Mouse (Mus musculus) Patski (cell line): ENCODE measurements around the gene Zbtb25. TPM values are rescaled to one million over a fixed set of nuclear protein-coding genes. Genes with fewer than 3 reads are reported as not detected.

Source experiments
- ATAC-seq: fragments of 100-300 bp; one replicate; pipeline ENCODE4 v1.8.0; 2021
- CTCF ChIA-PET: fragments of 350-600 bp; sonication (Branson Sonifier 250); formaldehyde crosslinking; loops from one replicate; lab custom pipeline; 2022; ENCODE audit warnings: inconsistent platforms; lab: Charles Lee
- POLR2A ChIA-PET: fragments of 350-600 bp; sonication (Branson Sonifier 250); formaldehyde crosslinking; loops from one replicate; lab custom pipeline; 2022; ENCODE audit warnings: antibody characterized with exemption, inconsistent platforms; lab: Charles Lee
- DNase-seq: peaks from one replicate; pipeline ENCODE4 v3.0.0-alpha.2; 2011; ENCODE audit warnings: low read depth, low spot score
- H3K27me3 ChIP-seq: fragments of 371-371 bp; one replicate; pipeline ENCODE4 v1.5.1; 2021
- CTCF ChIP-seq: fragments of 100-300 bp; IDR thresholded peaks from one replicate; pipeline ENCODE4 v1.5.1; 2021
- in situ Hi-C: fragments of 300-500 bp; cut with MboI; formaldehyde crosslinking; loops from 3 replicates; pipeline ENCODE4 v1.11.1; 2018; ENCODE audit warnings: low pct_unique_long_range_greater_than_20kb, mixed read lengths
- polyA plus RNA-seq: library from polyadenylated mRNA; unstranded; gene quantifications from one replicate; pipeline ENCODE4 v1.2.3, GENCODE M21; 2021

Gene Zbtb25
- polyA plus RNA-seq, 1 experiment from 2014 or later = 12.0 TPM

- no peak for TF ChIP-seq CTCF
- ATAC-seq (peak; percentile 51), DNase-seq (no peak)
- ChIA-PET POLR2A (interaction anchor here (0.7 to 1.3 kb wide), 2 partner anchors 32 to 91 kb away, joined by 3 to 6 read pairs; partner anchors contain the start of gene Zbtb1), CTCF (no interaction called here)
- H3K27me3 ChIP-seq = no peaks in the 10 kb centered on the region
- in situ Hi-C loops = no loop called here
Observed at GRCm38 (mm10) chr12:76402991-76403885, 33.8 kb upstream of the Zbtb25 start.

DNA sequence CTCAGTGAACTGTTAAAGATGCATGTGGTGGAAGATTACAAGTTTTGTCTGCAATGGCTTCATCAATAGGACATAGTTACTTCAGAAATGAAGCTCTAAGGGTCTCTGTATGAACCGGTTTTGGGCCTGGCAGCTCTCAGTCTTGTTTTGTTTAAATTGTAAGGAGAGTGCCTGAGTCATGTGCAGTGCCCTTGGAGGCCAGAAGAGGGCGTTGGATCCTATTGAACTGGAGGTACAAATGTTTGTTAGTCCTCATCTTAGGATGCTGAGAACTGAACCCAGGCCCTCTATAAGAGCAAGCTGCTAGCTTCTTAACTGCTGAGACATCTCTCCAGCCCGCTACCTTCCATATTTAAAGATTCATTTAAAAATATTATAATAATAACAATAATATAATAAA is 32.3 kb upstream of the Zbtb25 start:
- DNase-seq = no peak
- H3K27me3 ChIP-seq = no peaks in the 10 kb centered on the region
- ChIA-PET POLR2A (interaction anchor here (1.1 kb wide), 1 partner anchor 29 kb away, joined by 3 read pairs; no protein-coding TSS in a partner anchor), CTCF (interaction anchor here (1.3 kb wide), 1 partner anchor 70 kb away, joined by 3 read pairs; no protein-coding TSS in a partner anchor)
- ATAC-seq = no peak
- in situ Hi-C loops = no loop called here
- TF ChIP-seq CTCF = no peak

DNA sequence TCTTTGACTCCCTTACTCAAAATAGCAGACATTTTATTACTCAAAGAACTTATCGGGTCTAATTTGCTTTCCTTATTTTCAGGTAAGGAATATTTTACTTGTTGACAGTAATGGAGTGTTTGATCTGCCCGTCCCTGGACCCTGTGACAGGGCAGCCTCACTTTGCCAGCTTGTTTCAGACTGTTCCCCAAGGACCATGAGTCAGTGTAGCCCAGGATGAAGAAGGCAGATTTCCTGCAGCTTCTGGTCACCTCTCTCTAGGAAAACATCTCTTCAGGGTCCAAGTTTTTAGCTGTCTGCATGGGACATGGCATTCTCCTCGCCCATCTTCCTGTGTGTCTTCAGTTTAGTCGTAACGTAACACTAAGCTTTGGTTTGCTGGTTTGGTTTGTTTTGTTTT is 27.9 kb upstream of the Zbtb25 start:
- no peak for ATAC-seq
- CTCF ChIA-PET = no interaction called here
- no peak for DNase-seq
- no peaks in the 10 kb centered on the region for H3K27me3 ChIP-seq
- POLR2A ChIA-PET = interaction anchor here (0.6 kb wide), 1 partner anchor 45 kb away, joined by 3 read pairs; no protein-coding TSS in a partner anchor
- in situ Hi-C loops = no loop called here
- TF ChIP-seq CTCF = no peak

- TF ChIP-seq CTCF = no peak
- DNase-seq = no peak
- in situ Hi-C loops = no loop called here
- ChIA-PET CTCF (no interaction called here), POLR2A (interaction anchor here (1.4 kb wide), 1 partner anchor 18 kb away, joined by 4 read pairs; no protein-coding TSS in a partner anchor)
- ATAC-seq = no peak
- no peaks in the 10 kb centered on the region for H3K27me3 ChIP-seq
Observed at GRCm38 (mm10) chr12:76392979-76393378, 23.6 kb upstream of the Zbtb25 start.

- DNase-seq = no peak
- CTCF ChIA-PET = interaction anchor here (1.3 kb wide), 1 partner anchor 10 kb away, joined by 5 read pairs; no protein-coding TSS in a partner anchor
- no peak for ATAC-seq
- POLR2A ChIA-PET = interaction anchor here (1.4 kb wide), 1 partner anchor 17 kb away, joined by 4 read pairs; no protein-coding TSS in a partner anchor
- in situ Hi-C loops = no loop called here
- peak; percentile 27 for TF ChIP-seq CTCF
- no peaks in the 10 kb centered on the region for H3K27me3 ChIP-seq
Observed at GRCm38 (mm10) chr12:76391595-76392271, 22.3 kb upstream of the Zbtb25 start.

GRCm38 (mm10) chr12:76388794-76389193 is 19.4 kb upstream of the Zbtb25 start:
- no peak for TF ChIP-seq CTCF
- ChIA-PET CTCF (interaction anchor here (1.0 kb wide), 1 partner anchor 10 kb away, joined by 3 read pairs; no protein-coding TSS in a partner anchor), POLR2A (interaction anchor here (0.6 kb wide), 2 partner anchors 14 to 147 kb away, joined by 3 read pairs; no protein-coding TSS in a partner anchor)
- in situ Hi-C loops = no loop called here
- ATAC-seq (no peak), DNase-seq (no peak)
- H3K27me3 ChIP-seq = no peaks in the 10 kb centered on the region

DNA sequence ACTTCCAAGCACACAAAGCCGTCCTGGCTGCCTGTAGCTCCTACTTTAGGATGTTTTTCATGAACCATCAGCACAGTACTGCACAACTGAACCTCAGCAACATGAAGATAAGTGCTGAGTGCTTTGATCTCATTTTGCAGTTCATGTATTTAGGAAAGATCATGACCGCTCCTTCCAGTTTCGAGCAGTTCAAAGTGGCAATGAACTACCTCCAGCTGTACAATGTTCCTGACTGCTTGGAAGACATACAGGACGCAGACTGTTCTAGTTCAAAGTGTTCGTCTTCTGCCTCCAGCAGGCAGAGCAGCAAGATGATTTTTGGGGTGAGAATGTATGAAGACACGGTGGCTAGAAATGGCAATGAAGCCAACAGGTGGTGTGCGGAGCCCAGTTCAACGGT is 15.9 kb upstream of the Zbtb25 start:
- no peaks in the 10 kb centered on the region for H3K27me3 ChIP-seq
- in situ Hi-C loops = no loop called here
- no peak for TF ChIP-seq CTCF
- DNase-seq (no peak), ATAC-seq (no peak)
- ChIA-PET CTCF (no interaction called here), POLR2A (no interaction called here)

DNA sequence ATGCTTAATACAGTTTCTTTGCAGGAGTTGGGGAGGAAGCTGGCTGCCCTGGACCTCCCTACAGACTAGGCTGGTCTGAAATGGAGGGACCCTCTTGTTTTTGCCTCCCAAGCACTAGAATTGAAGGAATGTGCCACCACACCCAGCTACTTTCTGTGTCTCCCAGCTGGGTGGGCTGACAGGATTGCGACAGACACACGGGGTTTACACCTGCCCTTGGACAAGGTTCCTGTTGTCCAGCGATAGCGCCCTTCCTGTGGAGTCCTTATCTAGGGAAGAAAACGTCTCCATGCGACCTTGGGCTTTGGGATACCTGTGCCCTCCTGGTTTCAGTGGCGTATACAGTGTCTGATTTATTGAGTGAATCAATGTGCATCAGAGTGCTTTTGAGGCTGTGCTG is 10.7 kb upstream of the Zbtb25 start:
- CTCF ChIA-PET = interaction anchor here (1.4 kb wide), 1 partner anchor 10 kb away, joined by 3 read pairs; no protein-coding TSS in a partner anchor
- DNase-seq (no peak), ATAC-seq (no peak)
- POLR2A ChIA-PET = interaction anchor here (0.6 kb wide), 1 partner anchor 27 kb away, joined by 3 read pairs; no protein-coding TSS in a partner anchor
- H3K27me3 ChIP-seq = no peaks in the 10 kb centered on the region
- in situ Hi-C loops = no loop called here
- no peak for TF ChIP-seq CTCF

DNA sequence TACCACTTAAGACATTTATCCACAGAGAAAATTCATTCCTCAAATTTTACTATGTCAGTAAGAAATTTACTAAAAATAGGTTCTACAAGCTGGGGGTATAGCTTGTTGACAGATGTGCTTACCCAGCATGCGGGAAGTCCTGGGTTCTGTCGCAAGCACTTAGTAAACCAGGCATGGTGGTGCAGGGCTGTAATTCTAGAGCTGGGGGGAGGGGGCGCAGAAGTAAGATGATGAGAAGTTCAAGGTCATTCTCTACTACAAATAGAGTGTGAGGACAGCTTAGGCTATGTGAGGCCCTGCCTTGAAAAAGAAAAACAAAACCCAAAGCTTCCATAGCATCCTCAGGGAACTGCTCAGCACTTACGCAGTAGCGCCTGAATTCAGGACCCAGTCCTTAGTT is 9.2 kb upstream of the Zbtb25 start:
- ChIA-PET CTCF (interaction anchor here (0.9 to 1.4 kb wide), 2 partner anchors 16 to 38 kb away, joined by 3 read pairs; no protein-coding TSS in a partner anchor), POLR2A (no interaction called here)
- DNase-seq (no peak), ATAC-seq (no peak)
- in situ Hi-C loops = no loop called here
- no peak for TF ChIP-seq CTCF
- H3K27me3 ChIP-seq = no peaks in the 10 kb centered on the region

DNA sequence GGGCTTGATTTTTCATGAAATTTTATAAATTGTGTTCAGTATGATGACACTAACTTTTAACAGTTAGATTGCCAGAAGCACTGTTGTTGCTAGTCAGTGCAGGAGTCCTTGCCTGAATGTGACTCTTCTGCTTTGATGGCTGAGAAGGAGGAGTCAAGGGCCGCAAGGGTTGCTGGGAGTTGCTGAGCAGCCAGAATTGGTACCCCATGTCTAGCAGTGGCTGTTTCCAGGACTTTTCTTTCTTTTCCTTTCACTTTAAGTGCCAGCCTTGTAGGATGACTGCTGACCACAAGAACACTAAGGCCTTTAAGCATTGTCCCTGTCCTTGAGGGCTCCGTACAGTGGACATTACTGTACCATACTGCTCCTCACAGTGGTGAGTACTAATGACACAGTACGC is 8.3 kb upstream of the Zbtb25 start:
- no peak for TF ChIP-seq CTCF
- no peaks in the 10 kb centered on the region for H3K27me3 ChIP-seq
- CTCF ChIA-PET = interaction anchor here (0.9 kb wide), 1 partner anchor 37 kb away, joined by 3 read pairs; no protein-coding TSS in a partner anchor
- DNase-seq = no peak
- in situ Hi-C loops = no loop called here
- no peak for ATAC-seq
- POLR2A ChIA-PET = no interaction called here
